Mouse (Mus musculus) heart, postnatal 14 days (tissue): ENCODE results near the gene Ptch1. TPM values are rescaled to one million over a fixed set of nuclear protein-coding genes. Genes with fewer than 3 reads are reported as not detected.

Experiments
- DNase-seq, 2 experiments: peaks; one replicate each; pipeline ENCODE4 v3.0.0; 2021 to 2022
- intact Hi-C: fragments of 180-260 bp; cut with DNase I; formaldehyde crosslinking; loops from one replicate; pipeline ENCODE4 v1.15.1; 2025
- total RNA-seq, 2 experiments: library from RNA; stranded (reverse); gene quantifications; 2 replicates each; pipeline ENCODE4 v1.2.3; 2021

The Ptch1 gene
- total RNA-seq, 2 experiments from 2014 or later: 12.0 to 16.1 TPM

- DNase-seq: no peak
- intact Hi-C loops: no loop called here
Measured at GRCm38 (mm10) chr13:63513374-63514098, 59.9 kb downstream of the Ptch1 start.

DNA sequence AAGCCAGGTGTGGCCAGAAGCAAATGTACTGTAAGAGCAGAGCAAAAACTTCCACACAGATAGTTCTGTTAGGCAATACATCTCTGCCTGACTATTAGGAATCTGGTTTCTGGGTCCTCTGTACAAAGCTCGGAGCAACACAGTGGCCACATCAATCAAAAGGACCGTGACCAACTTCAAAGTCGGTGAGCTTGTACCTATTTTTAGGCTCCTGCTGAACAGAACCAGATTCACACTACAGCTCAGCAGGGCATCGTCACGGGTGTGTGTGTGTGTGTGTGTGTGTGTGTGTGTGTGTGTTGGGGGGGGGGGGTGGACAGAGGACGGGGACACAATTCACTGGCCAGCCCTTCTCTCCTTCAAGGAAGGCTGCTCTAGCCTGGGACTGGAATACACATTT, 61.0 kb downstream of the Ptch1 start:
- intact Hi-C loops: no loop called here
- DNase-seq: no peak

- intact Hi-C loops: no loop called here
- DNase-seq: no peak
Measured at GRCm38 (mm10) chr13:63507821-63508220, 65.6 kb downstream of the Ptch1 start.

GRCm38 (mm10) chr13:63507001-63507556, 66.3 kb downstream of the Ptch1 start:
- DNase-seq: no peak
- intact Hi-C loops: no loop called here

- intact Hi-C loops: no loop called here
- DNase-seq: no peak
Measured at GRCm38 (mm10) chr13:63506364-63506763, 67.0 kb downstream of the Ptch1 start.

GRCm38 (mm10) chr13:63502391-63502790, 71.0 kb downstream of the Ptch1 start:
- DNase-seq: no peak
- intact Hi-C loops: no loop called here

DNA sequence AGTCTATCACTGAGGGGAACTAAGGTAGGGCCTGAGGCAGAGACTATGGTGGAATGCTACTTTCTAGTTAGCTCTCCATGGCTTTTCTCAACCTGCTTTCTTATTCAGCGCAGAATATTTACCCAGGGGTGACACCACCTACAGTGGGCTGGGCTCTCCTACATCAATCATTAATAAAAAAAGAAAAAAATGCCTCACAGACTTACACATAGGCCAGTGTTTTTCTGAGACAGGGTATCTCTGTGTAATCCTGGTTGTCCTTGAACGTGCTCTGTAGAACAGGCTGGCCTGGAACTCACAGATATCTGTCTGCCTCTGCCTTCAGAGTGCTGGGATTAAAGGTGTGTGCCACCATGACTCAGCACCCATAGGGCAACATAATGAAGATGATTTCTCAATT, 73.9 kb downstream of the Ptch1 start:
- DNase-seq: no peak
- intact Hi-C loops: no loop called here

GRCm38 (mm10) chr13:63496646-63497582, 76.5 kb downstream of the Ptch1 start, which contains the start of gene Fancc:
Gene Fancc (minus strand): TSS chr13:63497278.
- no peak for DNase-seq
- intact Hi-C loops: no loop called here

DNA sequence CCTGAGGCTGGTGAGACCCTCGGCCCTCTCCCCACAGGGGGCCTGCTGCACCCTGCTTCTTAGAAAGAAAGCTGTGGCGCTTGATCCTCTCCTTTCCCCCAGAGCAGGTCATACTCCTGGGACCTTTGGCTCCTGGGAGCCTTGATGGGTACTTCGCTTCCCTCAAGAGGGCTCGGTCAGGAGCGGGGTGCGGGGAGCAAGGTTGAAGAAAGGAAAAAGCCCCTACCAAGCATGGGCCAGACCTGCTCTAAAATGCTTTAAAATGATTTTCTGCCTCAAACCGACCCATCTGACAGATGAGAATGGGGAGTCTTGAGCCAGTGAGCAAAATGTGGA, 85.7 kb downstream of the Ptch1 start:
- no peak for DNase-seq
- intact Hi-C loops: no loop called here

DNA sequence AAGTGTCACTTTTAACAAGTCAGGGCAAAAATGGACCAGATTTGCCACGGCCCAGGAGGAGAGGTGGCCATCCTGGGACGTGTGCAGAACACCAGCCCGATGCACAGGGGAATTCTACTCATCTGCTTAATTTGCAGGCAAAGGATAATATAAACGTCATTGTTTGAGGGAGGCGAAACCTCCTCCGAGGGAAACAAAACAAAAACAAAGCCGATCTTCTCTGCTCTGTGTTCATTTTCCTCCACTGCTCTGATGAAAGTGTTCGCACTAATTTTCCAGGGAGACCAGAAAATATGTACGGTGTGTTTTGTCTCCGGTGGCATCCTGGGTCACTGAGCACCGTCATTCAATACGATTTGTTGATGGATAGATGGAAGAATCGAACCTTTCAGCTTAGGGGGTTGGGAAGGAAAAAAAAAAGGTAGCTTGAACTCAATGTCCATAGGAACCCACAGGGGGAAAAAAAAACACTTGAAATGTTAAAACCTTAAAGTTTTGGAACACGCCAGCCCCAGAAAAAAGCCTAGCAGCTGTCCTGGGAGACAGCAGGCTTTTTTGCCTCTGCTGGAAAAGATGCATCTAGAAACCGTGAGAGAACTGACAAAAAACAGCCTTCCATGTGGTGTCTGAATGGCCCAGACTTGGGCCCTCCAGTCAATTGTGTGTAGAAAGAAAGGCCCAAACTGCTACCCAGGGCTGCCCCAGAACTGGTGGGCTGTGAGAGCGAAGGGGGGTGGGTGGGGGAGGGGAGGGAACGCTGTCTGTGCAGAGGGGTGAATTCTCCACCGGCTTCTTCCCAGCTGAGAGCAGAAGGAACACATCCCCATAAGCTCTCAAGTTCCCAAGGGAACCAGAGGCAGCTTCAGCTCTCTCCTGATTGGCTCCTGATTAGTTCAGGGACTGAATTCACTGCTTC, 86.3 kb downstream of the Ptch1 start:
- intact Hi-C loops: no loop called here
- DNase-seq: no peak

GRCm38 (mm10) chr13:63475356-63475755, 98.0 kb downstream of the Ptch1 start:
- intact Hi-C loops: no loop called here
- no peak for DNase-seq

Other genes starting within 250 kb of the Ptch1 start
- gene Fancc, start 76.3 kb downstream of the Ptch1 start, total RNA-seq: 1 to 10 TPM; 5.0 to 6.9 TPM
- gene Ercc6l2, start 241.6 kb upstream of the Ptch1 start, total RNA-seq: 10 to 100 TPM; 10.4 to 10.9 TPM